Mouse (Mus musculus) left cerebral cortex, postnatal 25 days (tissue): ENCODE results near the gene Ampd1. TPM values are rescaled to one million over a fixed set of nuclear protein-coding genes. Genes with fewer than 3 reads are reported as not detected.

Experiments used
- DNase-seq, 2 experiments: peaks; one replicate each; pipeline ENCODE4 v3.0.0; 2022; ENCODE audit warnings: low spot score in 2 of 2, mixed read lengths in 1 of 2
- intact Hi-C: fragments of 180-260 bp; cut with DNase I; formaldehyde crosslinking; loops from one replicate; pipeline ENCODE4 v1.15.1; 2025
- total RNA-seq, 2 experiments: library from RNA; stranded (reverse); gene quantifications; 2 replicates each; pipeline ENCODE4 v1.2.3; 2021

The Ampd1 gene
- total RNA-seq, 2 experiments from 2014 or later: not detected

- intact Hi-C loops: no loop called here
- DNase-seq: no peak
These were observed 71.5 kb downstream of the Ampd1 start for GRCm38 (mm10) chr3:103145336-103145735.

GRCm38 (mm10) chr3:103145791-103146190 lies 72.0 kb downstream of the Ampd1 start:
- intact Hi-C loops: no loop called here
- DNase-seq: no peak

- intact Hi-C loops: no loop called here
- DNase-seq: no peak
These were observed 72.7 kb downstream of the Ampd1 start for GRCm38 (mm10) chr3:103146330-103147166.

GRCm38 (mm10) chr3:103147775-103148174 lies 74.0 kb downstream of the Ampd1 start:
- intact Hi-C loops: no loop called here
- no peak for DNase-seq

GRCm38 (mm10) chr3:103148941-103149340 lies 75.1 kb downstream of the Ampd1 start:
- intact Hi-C loops: no loop called here

More at GRCm38 (mm10) chr3:103148941-103149340, 75.1 kb downstream of the Ampd1 start:
- DNase-seq: no peak

Other genes starting within 250 kb of the Ampd1 start
- not detected for gene Sycp1, start 137.9 kb upstream of the Ampd1 start, total RNA-seq
- gene Nr1h5, start 109.9 kb upstream of the Ampd1 start, total RNA-seq: not detected
- gene Sike1, start 78.3 kb upstream of the Ampd1 start, total RNA-seq: 10 to 100 TPM; 73.7 to 74.8 TPM
- 100 to 1,000 TPM; 235 to 238 TPM for gene Csde1, start 53.6 kb upstream of the Ampd1 start, total RNA-seq
- gene Nras, start 15.7 kb upstream of the Ampd1 start, total RNA-seq: 10 to 100 TPM; 83.6 to 83.8 TPM
- gene Dennd2c, start 28.6 kb downstream of the Ampd1 start, total RNA-seq: under 1 TPM; 0.48 to 0.62 TPM
- gene Bcas2, start 97.6 kb downstream of the Ampd1 start, total RNA-seq: 10 to 100 TPM; 59.4 to 69.3 TPM
- 10 to 100 TPM; 55.8 to 58.9 TPM for gene Trim33, start 205.3 kb downstream of the Ampd1 start, total RNA-seq